Mouse (Mus musculus) spleen, adult 2 months (tissue): ENCODE results near the gene Hoxb7. TPM values are rescaled to one million over a fixed set of nuclear protein-coding genes. Genes with fewer than 3 reads are reported as not detected.

Experiments used
- DNase-seq, 2 experiments: peaks; one replicate each; pipeline versions ENCODE4 v3.0.0 to v3.0.0-alpha.2; 2012 to 2021; ENCODE audit warnings: low spot score in 2 of 2, low read depth in 1 of 2
- H3K27ac ChIP-seq: fragments of 200-500 bp; 2 replicates; pipeline ENCODE4 v1.5.1; 2012; ENCODE audit warnings: low read length, inconsistent platforms; ENCODE audit not compliant: insufficient read depth
- H3K27me3 ChIP-seq: fragments of 200-500 bp; 2 replicates; pipeline ENCODE4 v1.6.1; 2012; ENCODE audit warnings: mild to moderate bottlenecking, moderate library complexity, low read length, inconsistent platforms; ENCODE audit not compliant: control insufficient read depth, insufficient read depth
- H3K36me3 ChIP-seq: fragments of 200-500 bp; 2 replicates; pipeline ENCODE4 v1.6.1; 2012; ENCODE audit warnings: mild to moderate bottlenecking, low read length, inconsistent platforms; ENCODE audit not compliant: control insufficient read depth, insufficient read depth
- H3K4me1 ChIP-seq: fragments of 200-500 bp; 2 replicates; pipeline ENCODE4 v1.6.1; 2011; ENCODE audit warnings: inconsistent platforms; ENCODE audit not compliant: control insufficient read depth, insufficient read depth, insufficient read length
- H3K4me3 ChIP-seq: fragments of 200-500 bp; 2 replicates; pipeline ENCODE4 v1.5.1; 2011; ENCODE audit warnings: mild to moderate bottlenecking, inconsistent platforms; ENCODE audit not compliant: insufficient read depth, insufficient read length; ENCODE audit errors: extremely low read depth
- CTCF ChIP-seq: fragments of 200-500 bp; IDR thresholded peaks from 2 replicates; pipeline ENCODE4 v1.5.1; 2011; ENCODE audit warnings: mild to moderate bottlenecking, inconsistent platforms; ENCODE audit not compliant: insufficient read depth, insufficient read length, insufficient replicate concordance; ENCODE audit errors: extremely low read depth
- POLR2A ChIP-seq: fragments of 200-500 bp; IDR thresholded peaks from 2 replicates; pipeline ENCODE4 v1.6.1; 2011; ENCODE audit warnings: low read depth, low read length, inconsistent platforms
- WGBS: fragments of 180-500 bp; shearing (Covaris S2); methylation state at CpG from one replicate; pipeline ENCODE4 v1.1.7; 2018; 5-methylcytosine and 5-hydroxymethylcytosine counted together
- polyA plus RNA-seq: library from polyadenylated mRNA; depleted of rRNA; stranded (reverse); fragments of >200 nt; gene quantifications from 2 replicates; pipeline ENCODE4 v1.2.3, GENCODE M21; 2012

Hoxb7 gene
- polyA plus RNA-seq, 1 experiment = 0.62 TPM

- H3K27ac ChIP-seq = no peak within 1 kb of the TSS
- 26% methylated on average over 22 of the region's 22 CpGs for whole genome bisulfite sequencing
- no peaks in the 10 kb centered on the region for H3K36me3 ChIP-seq
- peaks cover 2% of the 10 kb centered on the region for H3K4me1 ChIP-seq
- H3K27me3 ChIP-seq = peaks cover 39% of the 10 kb centered on the region
- no peak for TF ChIP-seq CTCF
- TF ChIP-seq POLR2A = no peak
- no peak for DNase-seq
- peak within 1 kb of the TSS; percentile 16; the same call in 1 of the 2 replicates for H3K4me3 ChIP-seq
These were observed 5.5 kb downstream of the Hoxb7 start, which contains the start of gene Hoxb6 for GRCm38 (mm10) chr11:96291681-96292564. Hoxb6 (plus strand) TSS chr11:96292476.

GRCm38 (mm10) chr11:96292565-96293301, 6.3 kb downstream of the Hoxb7 start:
- peaks cover 36% of the 10 kb centered on the region for H3K27me3 ChIP-seq
- H3K27ac ChIP-seq = no peak overlapping the region
- peaks cover 2% of the 10 kb centered on the region; the same call in 1 of the 2 replicates for H3K4me1 ChIP-seq
- WGBS = 6% methylated on average over 12 of the region's 12 CpGs
- H3K36me3 ChIP-seq = no peaks in the 10 kb centered on the region
- DNase-seq = no peak
- TF ChIP-seq CTCF = no peak
- TF ChIP-seq POLR2A = no peak
- H3K4me3 ChIP-seq = peak overlapping the region; percentile 16; the same call in 1 of the 2 replicates

GRCm38 (mm10) chr11:96293302-96293921, 7.0 kb downstream of the Hoxb7 start:
- TF ChIP-seq POLR2A (no peak), CTCF (no peak)
- peaks cover 36% of the 10 kb centered on the region for H3K27me3 ChIP-seq
- H3K36me3 ChIP-seq = no peaks in the 10 kb centered on the region
- H3K4me1 ChIP-seq = peaks cover 2% of the 10 kb centered on the region; the same call in 1 of the 2 replicates
- H3K4me3 ChIP-seq = peak overlapping the region; percentile 16; the same call in 1 of the 2 replicates
- no peak for DNase-seq
- no peak overlapping the region for H3K27ac ChIP-seq
- WGBS = 6% methylated on average over 22 of the region's 22 CpGs

- no peak for TF ChIP-seq POLR2A
- TF ChIP-seq CTCF = peak; percentile 69; the same call in 1 of the 2 replicates
- no peak overlapping the region for H3K27ac ChIP-seq
- peaks cover 6% of the 10 kb centered on the region for H3K4me1 ChIP-seq
- H3K36me3 ChIP-seq = no peaks in the 10 kb centered on the region
- peak; percentile 49 to 65 for DNase-seq
- peaks cover 40% of the 10 kb centered on the region for H3K27me3 ChIP-seq
- H3K4me3 ChIP-seq = no peak overlapping the region
- 1% methylated on average over 32 of the region's 32 CpGs for WGBS
These were observed 8.0 kb downstream of the Hoxb7 start for GRCm38 (mm10) chr11:96294245-96295091.

- WGBS = 3% methylated on average over 30 of the region's 30 CpGs
- Histone ChIP-seq H3K27ac (no peak overlapping the region), H3K4me1 (peaks cover 6% of the 10 kb centered on the region), H3K27me3 (peaks cover 43% of the 10 kb centered on the region), H3K36me3 (no peaks in the 10 kb centered on the region), H3K4me3 (no peak overlapping the region)
- no peak for DNase-seq
- TF ChIP-seq CTCF (no peak), POLR2A (no peak)
These were observed 8.8 kb downstream of the Hoxb7 start for GRCm38 (mm10) chr11:96295092-96295835.
